Mouse (Mus musculus) heart, embryonic 14.5 days (tissue): Measurements from ENCODE around the gene Qrich2. TPM values are rescaled to one million over a fixed set of nuclear protein-coding genes. Genes with fewer than 3 reads are reported as not detected.

Experiments used
- ATAC-seq: fragments of 200-750 bp; cut with Nextera tagmentation; 2 replicates; pipeline ENCODE4 v1.8.0; 2017; ENCODE audit warnings: low read depth, moderate TSS enrichment; ENCODE audit not compliant: insufficient number of reproducible peaks, insufficient read depth, low FRiP score
- H3K27ac ChIP-seq, 2 experiments: fragments of 200-500 bp in 1 of 2; fragments of 300-500 bp in 1 of 2; sonication (generic) in 1 of 2; replicated peaks in 1 of 2; 2 replicates each; pipeline ENCODE4 v1.5.1; 2012 to 2014; ENCODE audit warnings: low read depth in 2 of 2, low read length in 2 of 2, control low read depth in 1 of 2, mild to moderate bottlenecking in 1 of 2, mixed read lengths in 1 of 2; ENCODE audit not compliant: control insufficient read depth in 1 of 2, insufficient read depth in 1 of 2
- H3K27me3 ChIP-seq: fragments of 300-500 bp; sonication (generic); 2 replicates; pipeline ENCODE4 v1.6.1; 2014; ENCODE audit warnings: mild to moderate bottlenecking, low read length, control low read depth; ENCODE audit not compliant: control insufficient read depth, insufficient read depth
- H3K36me3 ChIP-seq: fragments of 300-500 bp; sonication (generic); 2 replicates; pipeline ENCODE4 v1.6.1; 2014; ENCODE audit warnings: mild to moderate bottlenecking, control low read depth, low read length, mixed read lengths; ENCODE audit not compliant: control insufficient read depth, insufficient read depth
- H3K4me1 ChIP-seq, 2 experiments: fragments of 200-500 bp in 1 of 2; fragments of 300-500 bp in 1 of 2; sonication (generic) in 1 of 2; 2 replicates each; pipeline ENCODE4 v1.6.1; 2012 to 2014; ENCODE audit warnings: low read length in 2 of 2, control low read depth in 1 of 2, mixed read lengths in 1 of 2; ENCODE audit not compliant: control insufficient read depth in 2 of 2, insufficient read depth in 2 of 2
- H3K4me2 ChIP-seq: fragments of 300-500 bp; sonication (generic); 2 replicates; pipeline ENCODE4 v1.6.1; 2014; ENCODE audit warnings: mild to moderate bottlenecking, low read length
- H3K4me3 ChIP-seq, 2 experiments: fragments of 200-500 bp in 1 of 2; fragments of 300-500 bp in 1 of 2; sonication (generic) in 1 of 2; 2 replicates each; pipeline ENCODE4 v1.5.1; 2012 to 2014; ENCODE audit warnings: low read length in 2 of 2, mild to moderate bottlenecking in 2 of 2, control low read depth in 1 of 2, low read depth in 1 of 2, moderate library complexity in 1 of 2; ENCODE audit not compliant: control insufficient read depth in 1 of 2, insufficient read depth in 1 of 2
- H3K9ac ChIP-seq: fragments of 300-500 bp; sonication (generic); 2 replicates; pipeline ENCODE4 v1.6.1; 2014; ENCODE audit warnings: mild to moderate bottlenecking, low read length
- H3K9me3 ChIP-seq: fragments of 300-500 bp; sonication (generic); 2 replicates; pipeline ENCODE4 v1.6.1; 2016; ENCODE audit warnings: low read length, control low read depth; ENCODE audit not compliant: control insufficient read depth
- WGBS: fragments of 180-500 bp; shearing (Covaris S2); extraction: QIAGEN DNeasy Blood & Tissue Kit; methylation state at CpG from one replicate; pipeline ENCODE4 v1.1.7; 2014; 5-methylcytosine and 5-hydroxymethylcytosine counted together
- polyA plus RNA-seq: library from polyadenylated mRNA; unstranded; fragments of >200 nt; fragmentation: Nextera tagmentation; extraction: Ambion mirVana; gene quantifications from 2 replicates; pipeline ENCODE4 v1.2.1, GENCODE M21; 2014

Gene Qrich2
- polyA plus RNA-seq, 1 experiment from 2014 or later, result not detected

- H3K36me3 ChIP-seq, result peaks cover 35% of the 10 kb centered on the region
- H3K9ac ChIP-seq, result peak overlapping the region; percentile 34; the same call in 1 of the 2 replicates
- H3K27ac ChIP-seq, result peak overlapping the region; percentile 78 to 80; a peak in 3 of 4 replicates
- peaks cover 27 to 41% of the 10 kb centered on the region in 2 experiments for H3K4me1 ChIP-seq
- H3K4me3 ChIP-seq, result no peak overlapping the region
- no peak for ATAC-seq
- 82% methylated on average over 19 of the region's 19 CpGs for WGBS
- no peak overlapping the region for H3K4me2 ChIP-seq
- H3K9me3 ChIP-seq, result no peaks in the 10 kb centered on the region
- no peaks in the 10 kb centered on the region for H3K27me3 ChIP-seq
Observed at GRCm38 (mm10) chr11:116439269-116440240, 26.5 kb downstream of the Qrich2 start.

GRCm38 (mm10) chr11:116437541-116437940 is 28.5 kb downstream of the Qrich2 start:
- no peaks in the 10 kb centered on the region for H3K27me3 ChIP-seq
- 0 out of 4 replicates have a peak overlapping the region, but pooled peaks of 1 of the 2 experiments have one; percentile 3 for H3K4me3 ChIP-seq
- H3K4me1 ChIP-seq, result peaks cover 27 to 41% of the 10 kb centered on the region in 2 experiments
- H3K9ac ChIP-seq, result peak overlapping the region; percentile 93
- peak overlapping the region; percentile 50 to 72; a peak in 3 of 4 replicates for H3K27ac ChIP-seq
- peaks cover 35% of the 10 kb centered on the region for H3K36me3 ChIP-seq
- ATAC-seq, result no peak
- H3K4me2 ChIP-seq, result peak overlapping the region; percentile 76
- H3K9me3 ChIP-seq, result no peaks in the 10 kb centered on the region
- WGBS, result 68% methylated on average over 11 of the region's 11 CpGs

DNA sequence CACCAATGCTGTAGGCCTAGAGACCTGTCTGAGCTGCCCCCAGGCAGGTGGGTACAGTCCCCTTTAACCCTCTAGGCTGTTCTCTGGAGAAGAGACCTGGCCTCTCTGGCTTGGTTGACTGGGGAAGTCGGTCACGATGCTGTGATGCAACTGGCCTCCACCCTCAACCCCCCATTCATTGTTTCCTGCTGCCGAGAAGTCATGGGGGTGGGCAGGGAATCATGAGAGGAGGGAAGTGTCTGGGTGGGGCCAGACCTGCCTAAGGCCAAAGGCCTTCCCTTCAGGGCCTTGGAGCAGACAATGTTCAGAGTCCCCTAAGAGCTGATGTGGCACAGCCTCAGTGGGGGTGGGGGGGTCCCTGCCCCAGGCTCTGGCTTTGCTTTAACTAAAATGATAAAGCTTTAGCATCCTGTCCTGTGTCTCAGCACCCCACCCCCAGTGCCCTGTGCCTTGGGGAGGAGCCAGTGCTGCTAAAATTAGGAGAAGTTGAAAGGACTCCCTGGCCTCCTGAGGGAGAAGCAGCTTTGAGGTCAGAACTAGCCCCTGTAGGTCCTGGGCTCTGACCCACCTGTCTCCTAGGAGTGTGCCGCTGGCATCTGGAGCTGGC is 29.2 kb downstream of the Qrich2 start:
- H3K4me2 ChIP-seq, result peak overlapping the region; percentile 76
- H3K9me3 ChIP-seq, result no peaks in the 10 kb centered on the region
- peaks cover 35% of the 10 kb centered on the region for H3K36me3 ChIP-seq
- peak overlapping the region in 1 of 2 experiments; percentile 3; a peak in 1 of 4 replicates for H3K4me3 ChIP-seq
- 15% methylated on average over 4 of the region's 4 CpGs for WGBS
- ATAC-seq, result no peak
- H3K9ac ChIP-seq, result peak overlapping the region; percentile 93
- H3K27ac ChIP-seq, result peak overlapping the region; percentile 50 to 72
- no peaks in the 10 kb centered on the region for H3K27me3 ChIP-seq
- H3K4me1 ChIP-seq, result peaks cover 27 to 41% of the 10 kb centered on the region in 2 experiments

GRCm38 (mm10) chr11:116435992-116436724 is 29.9 kb downstream of the Qrich2 start:
- Histone ChIP-seq H3K4me3 (peak overlapping the region in 1 of 2 experiments; percentile 9; a peak in 1 of 4 replicates), H3K9me3 (no peaks in the 10 kb centered on the region), H3K4me1 (peaks cover 29 to 43% of the 10 kb centered on the region in 2 experiments), H3K4me2 (peak overlapping the region; percentile 76), H3K9ac (peak overlapping the region; percentile 93), H3K27me3 (no peaks in the 10 kb centered on the region), H3K36me3 (peaks cover 35% of the 10 kb centered on the region), H3K27ac (peak overlapping the region; percentile 42 to 72)
- ATAC-seq, result no peak
- 22% methylated on average over 5 of the region's 5 CpGs for WGBS

DNA sequence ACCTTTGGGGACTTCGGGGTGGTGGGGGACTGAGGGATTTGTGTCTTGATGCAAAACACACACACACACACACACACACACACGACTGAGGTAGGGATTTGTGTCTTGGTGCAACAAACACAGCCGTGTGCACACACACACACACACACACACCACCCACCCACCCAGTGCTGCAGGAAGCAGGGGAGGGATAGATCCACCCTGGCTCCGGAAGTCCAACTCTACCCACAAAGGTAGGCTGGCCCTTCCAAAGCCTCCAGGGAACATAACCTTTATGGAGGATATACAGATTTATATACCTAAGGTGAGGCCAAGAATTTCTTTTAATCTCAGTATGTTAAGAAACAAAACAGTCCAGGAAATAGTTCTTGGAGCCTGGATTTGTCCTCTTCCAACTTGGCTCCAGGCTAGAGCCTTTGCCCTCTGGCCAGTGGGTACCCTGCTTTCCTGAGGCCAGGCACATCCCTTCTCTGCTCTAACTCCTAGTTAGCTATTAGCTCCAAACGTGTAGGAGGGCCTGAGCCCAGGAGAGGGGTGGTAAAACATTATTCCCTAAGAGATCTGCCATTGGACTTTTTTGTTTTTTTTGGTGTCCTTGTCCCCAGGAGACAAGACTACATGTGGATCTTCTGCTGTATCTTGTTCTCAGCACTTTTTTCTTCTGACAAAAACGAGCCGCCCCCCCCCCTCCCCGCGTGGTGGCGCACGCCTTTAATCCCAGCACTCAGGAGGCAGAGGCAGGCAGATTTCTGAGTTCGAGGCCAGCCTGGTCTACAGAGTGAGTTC is 30.9 kb downstream of the Qrich2 start:
- Histone ChIP-seq H3K36me3 (peaks cover 35% of the 10 kb centered on the region), H3K27me3 (no peaks in the 10 kb centered on the region), H3K4me1 (peaks cover 27 to 43% of the 10 kb centered on the region in 2 experiments), H3K4me2 (peak overlapping the region; percentile 76), H3K27ac (peak overlapping the region; percentile 74 to 92), H3K9ac (peak overlapping the region; percentile 93), H3K9me3 (no peaks in the 10 kb centered on the region), H3K4me3 (peak overlapping the region; percentile 90 to 96)
- 49% methylated on average over 12 of the region's 12 CpGs for WGBS
- ATAC-seq, result no peak

DNA sequence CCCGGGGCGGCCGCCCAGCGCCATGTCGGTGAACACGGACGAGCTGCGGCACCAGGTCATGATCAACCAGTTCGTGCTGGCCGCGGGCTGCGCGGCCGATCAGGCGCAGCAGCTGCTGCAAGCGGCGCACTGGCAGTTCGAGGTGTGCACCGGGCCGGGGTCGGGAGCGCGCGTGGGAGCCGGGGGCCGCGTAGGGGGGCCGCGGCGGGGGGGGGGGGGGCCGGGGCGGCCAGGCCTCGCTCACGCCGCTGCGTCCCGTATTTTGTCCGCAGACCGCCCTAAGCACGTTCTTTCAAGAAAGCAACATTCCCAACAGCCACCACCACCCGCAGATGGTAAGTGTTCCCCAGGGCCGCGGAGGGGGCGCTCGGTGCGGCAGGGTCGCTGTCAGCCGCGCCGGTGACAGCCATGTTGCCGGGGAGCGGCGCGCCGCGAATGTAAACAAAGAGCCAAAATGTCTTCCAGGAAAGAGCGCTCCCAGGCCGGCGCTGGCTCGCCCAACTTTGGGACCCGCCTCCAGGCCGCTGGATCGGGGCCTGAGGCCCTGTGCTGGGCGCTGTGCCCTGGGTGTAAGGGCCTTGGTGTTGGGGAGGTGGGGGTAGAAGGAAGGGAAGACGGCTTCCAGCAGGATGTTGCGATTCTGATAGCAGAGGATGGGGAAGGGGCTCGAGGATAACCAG is 31.6 kb downstream of the Qrich2 start:
- Histone ChIP-seq H3K27ac (peak overlapping the region; percentile 74 to 92), H3K4me3 (peak overlapping the region; percentile 90 to 96), H3K36me3 (peaks cover 29% of the 10 kb centered on the region), H3K9ac (peak overlapping the region; percentile 93), H3K27me3 (no peaks in the 10 kb centered on the region), H3K4me2 (peak overlapping the region; percentile 76), H3K4me1 (peaks cover 24 to 40% of the 10 kb centered on the region in 2 experiments), H3K9me3 (no peaks in the 10 kb centered on the region)
- under 1% methylated on average over 30 of the region's 67 CpGs for WGBS
- peak; percentile 22 for ATAC-seq
